Mouse (Mus musculus): ENCODE data around the gene Gfod1.

Gene Gfod1

DNA sequence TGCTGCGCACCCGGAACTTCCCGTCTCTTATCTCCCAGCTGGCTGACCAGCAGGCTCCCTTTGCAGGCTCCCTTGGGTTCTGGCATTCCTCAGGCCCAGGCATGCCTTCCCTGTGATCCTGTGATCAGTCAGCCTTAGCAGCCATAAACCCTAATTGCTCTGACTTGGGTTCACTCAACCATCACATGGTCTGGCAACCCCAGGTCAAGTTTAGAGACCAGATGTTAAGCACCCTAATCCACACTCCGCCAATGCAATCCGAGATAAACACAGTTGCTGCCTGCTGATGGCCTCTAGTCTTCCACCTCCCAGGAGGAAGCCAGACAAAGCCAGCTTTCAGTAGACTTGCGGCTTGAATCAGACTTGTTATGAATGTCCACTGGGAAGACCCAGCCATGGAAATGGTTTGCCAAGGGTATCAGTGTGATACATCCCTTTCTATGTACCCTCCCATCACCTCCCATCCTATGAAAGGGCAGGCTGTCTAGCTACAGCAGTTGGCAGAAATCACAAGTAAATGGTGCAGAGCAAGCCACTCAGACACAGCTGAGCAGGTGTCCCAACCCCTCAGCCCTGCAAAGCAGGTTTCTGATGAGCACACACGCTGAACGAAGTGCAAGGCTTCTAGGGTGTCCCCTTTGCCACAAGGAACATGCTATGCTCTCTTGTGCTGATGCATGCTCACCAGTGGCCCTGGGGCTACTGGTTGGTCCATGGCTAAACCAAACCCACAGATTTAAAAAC is 157.3 kb downstream of the Gfod1 start:
- no peak for DNase-seq

All from heart, adult 11 months (tissue).